Comparison of ENCODE assay signal across 28 mouse cellular contexts in the genomic region with DNA sequence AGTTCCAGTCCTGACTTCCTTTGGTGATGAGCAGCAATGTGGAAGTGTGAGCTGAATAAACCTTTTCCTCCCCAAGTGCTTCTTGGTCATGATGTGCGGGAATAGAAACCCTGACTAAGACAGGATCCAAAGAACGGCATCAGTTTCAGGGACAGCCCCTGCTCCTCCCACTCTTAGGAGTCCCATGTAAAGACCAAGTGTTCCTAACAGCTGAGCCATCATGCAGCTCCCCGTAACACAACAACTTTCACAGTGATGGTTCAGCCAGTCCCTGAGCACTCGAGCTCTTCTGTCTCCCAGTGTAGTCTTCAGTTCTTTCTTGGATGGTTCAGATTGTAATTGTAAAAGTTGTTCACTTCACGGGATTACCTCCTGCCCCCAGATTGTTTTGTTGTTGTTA.
"Had no signal": no experiment of that assay in that cellular context is flagged by ENCODE, and none has a peak within 500 bp of the region (broad histone marks: within the 10 kb centered on the region; RNA-seq: fewer than 3 reads in every experiment).

No protein-coding gene starts in this region.

- H3K9ac ChIP-seq: embryonic facial prominence, embryonic 12.5 days; embryonic facial prominence, embryonic 13.5 days; embryonic facial prominence, embryonic 15.5 days; forebrain, embryonic 12.5 days; forebrain, embryonic 13.5 days; forebrain, embryonic 15.5 days; forebrain, postnatal 0 days had no signal

- H3K27me3 ChIP-seq: embryonic facial prominence, embryonic 12.5 days; embryonic facial prominence, embryonic 13.5 days; embryonic facial prominence, embryonic 15.5 days; forebrain, embryonic 12.5 days; forebrain, embryonic 13.5 days; forebrain, embryonic 15.5 days had no signal

- H3K4me3 ChIP-seq: embryonic facial prominence, embryonic 10.5 days; embryonic facial prominence, embryonic 12.5 days; embryonic facial prominence, embryonic 13.5 days; embryonic facial prominence, embryonic 15.5 days; erythroblast, embryonic 14.5 days; forebrain, embryonic 10.5 days; forebrain, embryonic 12.5 days; forebrain, embryonic 13.5 days; forebrain, embryonic 15.5 days; gastrocnemius, adult 2 months had no signal

- H3K4me2 ChIP-seq: embryonic facial prominence, embryonic 12.5 days; embryonic facial prominence, embryonic 13.5 days; embryonic facial prominence, embryonic 15.5 days; forebrain, embryonic 12.5 days; forebrain, embryonic 13.5 days; forebrain, embryonic 15.5 days had no signal

- H3K4me1 ChIP-seq: embryonic facial prominence, embryonic 10.5 days; embryonic facial prominence, embryonic 12.5 days; embryonic facial prominence, embryonic 13.5 days; embryonic facial prominence, embryonic 15.5 days; forebrain, embryonic 10.5 days; forebrain, embryonic 12.5 days; forebrain, embryonic 13.5 days; forebrain, embryonic 15.5 days had no signal

- DNase-seq: cerebellum, adult 18-20 months; cerebellum, adult 2 months; cerebellum, adult 8-10 months; cerebellum, adult 9-10 months; cerebellum, adult 9-11 months; cerebellum, postnatal 10 days; cerebellum, postnatal 14 days; cerebellum, postnatal 25 days; cerebellum, postnatal 36 days; embryo, embryonic 11 days; forebrain, postnatal 0 days; gastrocnemius, adult 2 months; gastrocnemius, postnatal 10 days; gastrocnemius, postnatal 14 days; gastrocnemius, postnatal 25 days; gastrocnemius, postnatal 36 days; heart, adult 11 months had no signal

- H3K9me3 ChIP-seq: embryonic facial prominence, embryonic 10.5 days; embryonic facial prominence, embryonic 12.5 days; embryonic facial prominence, embryonic 13.5 days; embryonic facial prominence, embryonic 15.5 days; forebrain, embryonic 10.5 days; forebrain, embryonic 12.5 days; forebrain, embryonic 13.5 days; forebrain, embryonic 15.5 days had no signal

- ATAC-seq: forebrain, embryonic 13.5 days; forebrain, embryonic 14.5 days; forebrain, embryonic 15.5 days; forebrain, embryonic 16.5 days; forebrain, postnatal 0 days had no signal

- H3K27ac ChIP-seq: embryonic facial prominence, embryonic 10.5 days; embryonic facial prominence, embryonic 12.5 days; embryonic facial prominence, embryonic 13.5 days; embryonic facial prominence, embryonic 15.5 days; forebrain, embryonic 10.5 days; forebrain, embryonic 12.5 days; forebrain, embryonic 13.5 days; forebrain, embryonic 15.5 days; gastrocnemius, adult 2 months had no signal
